Mouse (Mus musculus) megakaryocyte, embryonic 14.5 days (primary cell): Measurements from ENCODE around the gene 2410004B18Rik.

Source experiments
- FLI1 ChIP-seq: IDR thresholded peaks from 2 replicates; pipeline ENCODE4 v1.6.1; 2012; ENCODE audit warnings: low read length, inconsistent platforms, mixed read lengths
- GATA1 ChIP-seq: IDR thresholded peaks from 3 replicates; pipeline ENCODE4 v1.6.1; 2012; ENCODE audit warnings: mixed read lengths, low read length, inconsistent platforms, borderline replicate concordance

- TF ChIP-seq GATA1 = no peak
- no peak for TF ChIP-seq FLI1
Measured at GRCm38 (mm10) chr3:145897749-145898148, 40.1 kb upstream of the 2410004B18Rik start.
